Mouse (Mus musculus): ENCODE results near the gene Ppp3r2.

DNA sequence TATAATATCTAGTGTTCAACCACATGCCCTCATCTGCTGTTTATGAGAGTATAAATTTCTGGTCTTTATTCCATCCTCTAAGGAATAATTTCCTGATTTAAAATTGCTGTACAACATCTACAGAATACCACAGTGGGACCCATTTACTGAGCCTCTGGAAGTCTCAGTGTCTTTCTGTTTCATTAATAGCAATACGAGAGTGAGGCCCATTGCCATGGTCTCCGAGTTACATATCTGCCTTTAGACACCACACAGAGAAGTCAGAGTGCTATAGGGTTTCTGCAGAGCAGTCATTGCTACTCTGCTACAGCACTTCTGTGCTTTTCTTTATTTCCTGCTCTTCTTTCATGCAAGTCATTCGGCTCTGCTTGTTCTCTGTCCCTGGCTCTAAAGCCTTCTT is 47.5 kb upstream of the Ppp3r2 start:
- TF ChIP-seq CTCF (IDR thresholded peaks at IDR 0.05; ENCODE audit: low read depth, low read length) = no peak
- TF ChIP-seq GATA1 (IDR thresholded peaks at IDR 0.05; ENCODE audit: borderline replicate concordance, low read length) = no peak
- no peak for TF ChIP-seq TAL1 (conservative IDR thresholded peaks at IDR 0.05; ENCODE audit: low read depth, low read length)
- TF ChIP-seq GATA2 (IDR thresholded peaks at IDR 0.05; ENCODE audit: borderline replicate concordance, low read depth, low read length) = no peak
